Mouse (Mus musculus): ENCODE measurements around the gene Vdac1. TPM values are rescaled to one million over a fixed set of nuclear protein-coding genes. Genes with fewer than 3 reads are reported as not detected.

Vdac1 gene
- polyA plus RNA-seq, 1 experiment from 2014 or later = 265 TPM

GRCm38 (mm10) chr11:52361287-52361921, 744 bp downstream of the Vdac1 start:
- H3K4me3 ChIP-seq = peak overlapping the region; percentile 94
- H3K9ac ChIP-seq = peak overlapping the region; percentile 97
- no peaks in the 10 kb centered on the region for H3K27me3 ChIP-seq
- under 1% methylated on average over 47 of the region's 47 CpGs for WGBS
- H3K36me3 ChIP-seq = no peaks in the 10 kb centered on the region
- H3K4me2 ChIP-seq = peak overlapping the region; percentile 78
- H3K4me1 ChIP-seq = peaks cover 62% of the 10 kb centered on the region
- H3K9me3 ChIP-seq = no peaks in the 10 kb centered on the region
- H3K27ac ChIP-seq = peak overlapping the region; percentile 97
- peak; percentile 36; the same call in 1 of the 2 replicates for ATAC-seq (ENCODE audit: borderline replicate concordance, extremely low read depth, low FRiP score, low TSS enrichment)

GRCm38 (mm10) chr11:52364376-52364775, 3.7 kb downstream of the Vdac1 start:
- 82% methylated on average over 2 of the region's 2 CpGs for WGBS
- no peak overlapping the region for H3K4me3 ChIP-seq
- H3K27ac ChIP-seq = no peak overlapping the region
- no peaks in the 10 kb centered on the region for H3K36me3 ChIP-seq
- no peaks in the 10 kb centered on the region for H3K9me3 ChIP-seq
- no peaks in the 10 kb centered on the region for H3K27me3 ChIP-seq
- H3K4me1 ChIP-seq = peaks cover 70% of the 10 kb centered on the region
- H3K9ac ChIP-seq = no peak overlapping the region
- ATAC-seq (ENCODE audit: borderline replicate concordance, extremely low read depth, low FRiP score, low TSS enrichment) = no peak
- no peak overlapping the region for H3K4me2 ChIP-seq

GRCm38 (mm10) chr11:52365143-52365542, 4.5 kb downstream of the Vdac1 start:
- no peaks in the 10 kb centered on the region for H3K27me3 ChIP-seq
- ATAC-seq (ENCODE audit: borderline replicate concordance, extremely low read depth, low FRiP score, low TSS enrichment) = peak; percentile 28; the same call in 1 of the 2 replicates
- H3K4me2 ChIP-seq = no peak overlapping the region; the same call in 1 of the 2 replicates
- H3K9me3 ChIP-seq = no peaks in the 10 kb centered on the region
- peak overlapping the region; percentile 73 for H3K27ac ChIP-seq
- no peak overlapping the region for H3K4me3 ChIP-seq
- no peaks in the 10 kb centered on the region for H3K36me3 ChIP-seq
- 27% methylated on average over 1 of the region's 1 CpGs for WGBS
- no peak overlapping the region for H3K9ac ChIP-seq
- peaks cover 70% of the 10 kb centered on the region for H3K4me1 ChIP-seq

GRCm38 (mm10) chr11:52366358-52366757, 5.7 kb downstream of the Vdac1 start:
- H3K4me2 ChIP-seq = no peak overlapping the region
- no peak overlapping the region for H3K4me3 ChIP-seq
- H3K4me1 ChIP-seq = peaks cover 82% of the 10 kb centered on the region
- H3K9ac ChIP-seq = no peak overlapping the region
- no peak for ATAC-seq (ENCODE audit: borderline replicate concordance, extremely low read depth, low FRiP score, low TSS enrichment)
- no peaks in the 10 kb centered on the region for H3K9me3 ChIP-seq
- H3K27ac ChIP-seq = no peak overlapping the region
- H3K27me3 ChIP-seq = no peaks in the 10 kb centered on the region
- no peaks in the 10 kb centered on the region for H3K36me3 ChIP-seq
- WGBS = 69% methylated on average over 5 of the region's 5 CpGs

GRCm38 (mm10) chr11:52368176-52368985, 7.7 kb downstream of the Vdac1 start:
- H3K4me1 ChIP-seq = peaks cover 67% of the 10 kb centered on the region
- no peak overlapping the region for H3K4me3 ChIP-seq
- H3K9ac ChIP-seq = no peak overlapping the region
- no peak overlapping the region for H3K27ac ChIP-seq
- H3K4me2 ChIP-seq = no peak overlapping the region
- no peaks in the 10 kb centered on the region for H3K9me3 ChIP-seq
- no peak for ATAC-seq (ENCODE audit: borderline replicate concordance, extremely low read depth, low FRiP score, low TSS enrichment)
- WGBS = 59% methylated on average over 10 of the region's 10 CpGs
- H3K27me3 ChIP-seq = no peaks in the 10 kb centered on the region
- H3K36me3 ChIP-seq = no peaks in the 10 kb centered on the region

GRCm38 (mm10) chr11:52369252-52370134, 8.8 kb downstream of the Vdac1 start:
- peaks cover 57% of the 10 kb centered on the region for H3K4me1 ChIP-seq
- 71% methylated on average over 9 of the region's 9 CpGs for WGBS
- 0 out of 2 replicates have a peak, but pooled peaks cover 1% of the 10 kb centered on the region for H3K36me3 ChIP-seq
- no peak overlapping the region for H3K4me2 ChIP-seq
- no peak overlapping the region for H3K9ac ChIP-seq
- no peaks in the 10 kb centered on the region for H3K9me3 ChIP-seq
- no peak for ATAC-seq (ENCODE audit: borderline replicate concordance, extremely low read depth, low FRiP score, low TSS enrichment)
- H3K27me3 ChIP-seq = no peaks in the 10 kb centered on the region
- H3K4me3 ChIP-seq = no peak overlapping the region
- no peak overlapping the region for H3K27ac ChIP-seq

- Histone ChIP-seq H3K4me2 (no peak overlapping the region), H3K9ac (no peak overlapping the region), H3K27ac (peak overlapping the region; percentile 56), H3K27me3 (no peaks in the 10 kb centered on the region), H3K9me3 (no peaks in the 10 kb centered on the region), H3K36me3 (peaks cover 6% of the 10 kb centered on the region), H3K4me1 (peaks cover 51% of the 10 kb centered on the region), H3K4me3 (no peak overlapping the region)
- 85% methylated on average over 2 of the region's 2 CpGs for WGBS
- no peak for ATAC-seq (ENCODE audit: borderline replicate concordance, extremely low read depth, low FRiP score, low TSS enrichment)
Observed at GRCm38 (mm10) chr11:52370135-52370452, 9.4 kb downstream of the Vdac1 start.

GRCm38 (mm10) chr11:52370538-52370937, 9.9 kb downstream of the Vdac1 start:
- Histone ChIP-seq H3K4me2 (no peak overlapping the region), H3K36me3 (peaks cover 10% of the 10 kb centered on the region), H3K4me3 (no peak overlapping the region), H3K9me3 (no peaks in the 10 kb centered on the region), H3K9ac (no peak overlapping the region), H3K27ac (peak overlapping the region; percentile 56), H3K4me1 (peaks cover 47% of the 10 kb centered on the region), H3K27me3 (no peaks in the 10 kb centered on the region)
- 20% methylated on average over 2 of the region's 2 CpGs for WGBS
- ATAC-seq (ENCODE audit: borderline replicate concordance, extremely low read depth, low FRiP score, low TSS enrichment) = peak; percentile 64; the same call in 1 of the 2 replicates

- Histone ChIP-seq H3K27ac (no peak overlapping the region), H3K4me1 (peaks cover 24% of the 10 kb centered on the region), H3K9ac (no peak overlapping the region), H3K9me3 (no peaks in the 10 kb centered on the region), H3K4me3 (no peak overlapping the region), H3K27me3 (no peaks in the 10 kb centered on the region), H3K36me3 (peaks cover 42% of the 10 kb centered on the region), H3K4me2 (no peak overlapping the region)
- ATAC-seq (ENCODE audit: borderline replicate concordance, extremely low read depth, low FRiP score, low TSS enrichment) = no peak
- 69% methylated on average over 7 of the region's 7 CpGs for WGBS
Observed at GRCm38 (mm10) chr11:52373841-52374240, 13.2 kb downstream of the Vdac1 start.

GRCm38 (mm10) chr11:52374340-52374739, 13.7 kb downstream of the Vdac1 start:
- Histone ChIP-seq H3K27me3 (no peaks in the 10 kb centered on the region), H3K36me3 (peaks cover 47% of the 10 kb centered on the region), H3K9ac (no peak overlapping the region), H3K4me3 (no peak overlapping the region), H3K4me1 (peaks cover 20% of the 10 kb centered on the region), H3K27ac (no peak overlapping the region), H3K9me3 (no peaks in the 10 kb centered on the region), H3K4me2 (no peak overlapping the region)
- peak; percentile 5; the same call in 1 of the 2 replicates for ATAC-seq (ENCODE audit: borderline replicate concordance, extremely low read depth, low FRiP score, low TSS enrichment)
- 61% methylated on average over 6 of the region's 6 CpGs for WGBS

GRCm38 (mm10) chr11:52377579-52377978, 16.9 kb downstream of the Vdac1 start:
- Histone ChIP-seq H3K4me3 (no peak overlapping the region), H3K36me3 (peaks cover 63% of the 10 kb centered on the region), H3K9ac (no peak overlapping the region), H3K4me2 (no peak overlapping the region), H3K9me3 (no peaks in the 10 kb centered on the region), H3K27ac (no peak overlapping the region), H3K27me3 (no peaks in the 10 kb centered on the region), H3K4me1 (no peaks in the 10 kb centered on the region)
- 89% methylated on average over 4 of the region's 4 CpGs for WGBS
- no peak for ATAC-seq (ENCODE audit: borderline replicate concordance, extremely low read depth, low FRiP score, low TSS enrichment)
